Comparison of ENCODE assay signal across 8 mouse cellular contexts in genomic region chr8:121907587-121908248, GRCm38 (mm10). TPM values are rescaled to one million over a fixed set of nuclear protein-coding genes. Genes with fewer than 3 reads are reported as not detected.
DNase-seq lines count a peak whose midpoint lies in the region; ATAC-seq and TF ChIP-seq lines count a peak whose summit lies in the region.

Gene Slc7a5, minus strand, starts transcription at chr8:121907694.

- H3K27me3 ChIP-seq in embryonic facial prominence, embryonic 14.5 days (replicated peaks; ENCODE audit: control insufficient read depth, insufficient read depth, low read length): no peaks in the 10 kb centered on the region; the same call in 1 of the 2 replicates
- no peaks in the 10 kb centered on the region for H3K27me3 ChIP-seq in limb, embryonic 14.5 days (ENCODE audit: control insufficient read depth, insufficient read depth, low read length)
- H3K27me3 ChIP-seq in midbrain, postnatal 0 days (ENCODE audit: insufficient read depth, low read length): no peaks in the 10 kb centered on the region

- no peak within 1 kb of the TSS for H3K27ac ChIP-seq in embryonic facial prominence, embryonic 14.5 days (replicated peaks; ENCODE audit: low read depth, low read length)
- H3K27ac ChIP-seq in limb, embryonic 14.5 days (replicated peaks; ENCODE audit: low read depth, low read length): 0 out of 2 replicates have a peak within 1 kb of the TSS, but pooled peaks have one; percentile 13
- peak within 1 kb of the TSS; percentile 59 for H3K27ac ChIP-seq in midbrain, postnatal 0 days (ENCODE audit: low read depth, low read length)

- DNase-seq in 3T3-L1 (ENCODE audit: low read depth, low spot score): peak; percentile 94
- DNase-seq in adrenal gland, postnatal 4 days (ENCODE audit: low spot score in 2 of 2): peak; percentile 94 to 95
- peak; percentile 99 for DNase-seq in embryonic facial prominence, embryonic 14.5 days (ENCODE audit: low spot score)
- peak; percentile 93 for DNase-seq in heart, adult 8-10 months (ENCODE audit: low spot score)
- peak; percentile 94 for DNase-seq in kidney, adult 9 months
- peak; percentile 98 for DNase-seq in limb, embryonic 14.5 days (ENCODE audit: low spot score)
- peak; percentile 98 for DNase-seq in midbrain, postnatal 0 days (ENCODE audit: low spot score)
- peak; percentile 98 to 99 for DNase-seq in spleen, postnatal 14 days (ENCODE audit: low spot score in 2 of 2)

- peaks cover 18% of the 10 kb centered on the region for H3K4me1 ChIP-seq in embryonic facial prominence, embryonic 14.5 days (ENCODE audit: control insufficient read depth, insufficient read depth, low read length)
- H3K4me1 ChIP-seq in limb, embryonic 14.5 days (ENCODE audit: control insufficient read depth, insufficient read depth, low read length): peaks cover 18% of the 10 kb centered on the region
- peaks cover 5% of the 10 kb centered on the region; the same call in 1 of the 2 replicates for H3K4me1 ChIP-seq in midbrain, postnatal 0 days (ENCODE audit: insufficient read depth, low read length)

- under 1% methylated on average over 26 of the region's 61 CpGs for WGBS in embryonic facial prominence, embryonic 14.5 days
- under 1% methylated on average over 42 of the region's 61 CpGs for WGBS in limb, embryonic 14.5 days
- WGBS in midbrain, postnatal 0 days: under 1% methylated on average over 57 of the region's 61 CpGs

- H3K4me2 ChIP-seq in embryonic facial prominence, embryonic 14.5 days (ENCODE audit: low read depth, low read length): peak within 1 kb of the TSS; percentile 68
- H3K4me2 ChIP-seq in limb, embryonic 14.5 days (replicated peaks; ENCODE audit: low read depth, low read length, severe bottlenecking): peak within 1 kb of the TSS; percentile 98
- peak within 1 kb of the TSS; percentile 93 for H3K4me2 ChIP-seq in midbrain, postnatal 0 days (ENCODE audit: low read depth, low read length, poor library complexity, severe bottlenecking)

- no peak for TF ChIP-seq CTCF in midbrain, postnatal 0 days (IDR thresholded peaks at IDR 0.05)

- peak within 1 kb of the TSS; percentile 74 for H3K9ac ChIP-seq in embryonic facial prominence, embryonic 14.5 days (ENCODE audit: low read depth, low read length)
- H3K9ac ChIP-seq in limb, embryonic 14.5 days (ENCODE audit: low read depth, low read length, severe bottlenecking): peak within 1 kb of the TSS; percentile 62
- peak within 1 kb of the TSS; percentile 80 for H3K9ac ChIP-seq in midbrain, postnatal 0 days (replicated peaks; ENCODE audit: low read length, poor library complexity, severe bottlenecking)

- no peaks in the 10 kb centered on the region for H3K36me3 ChIP-seq in embryonic facial prominence, embryonic 14.5 days (ENCODE audit: control insufficient read depth, insufficient read depth, low read length)
- H3K36me3 ChIP-seq in limb, embryonic 14.5 days (ENCODE audit: control insufficient read depth, insufficient read depth, low read length): no peaks in the 10 kb centered on the region
- H3K36me3 ChIP-seq in midbrain, postnatal 0 days (ENCODE audit: insufficient read depth, low read length): no peaks in the 10 kb centered on the region

- peak; percentile 95 for ATAC-seq in embryonic facial prominence, embryonic 14.5 days (ENCODE audit: low read depth)
- ATAC-seq in limb, embryonic 14.5 days (ENCODE audit: low FRiP score, low read depth): peak; percentile 94
- ATAC-seq in midbrain, postnatal 0 days (ENCODE audit: low FRiP score): peak; percentile 91

- H3K4me3 ChIP-seq in embryonic facial prominence, embryonic 14.5 days (ENCODE audit: low read depth, low read length): peak within 1 kb of the TSS; percentile 79
- H3K4me3 ChIP-seq in limb, embryonic 14.5 days (replicated peaks; ENCODE audit: low read length): peak within 1 kb of the TSS; percentile 77
- peak within 1 kb of the TSS; percentile 85 for H3K4me3 ChIP-seq in midbrain, postnatal 0 days (ENCODE audit: low read depth, low read length)

- H3K9me3 ChIP-seq in embryonic facial prominence, embryonic 14.5 days (ENCODE audit: control insufficient read depth, low read length): no peaks in the 10 kb centered on the region
- no peaks in the 10 kb centered on the region for H3K9me3 ChIP-seq in limb, embryonic 14.5 days (ENCODE audit: control insufficient read depth, low read length)
- H3K9me3 ChIP-seq in midbrain, postnatal 0 days (ENCODE audit: low read length): no peaks in the 10 kb centered on the region

- TF ChIP-seq POLR2A in limb, embryonic 14.5 days (IDR thresholded peaks at IDR 0.05; ENCODE audit: borderline replicate concordance, extremely low read depth, insufficient read depth, insufficient read length): 0 out of 2 replicates have a peak, but pooled peaks have one; percentile 67

RNA-seq across cellular contexts. Expression of gene Slc7a5, which starts in this region (rescaled TPM):
- 10 to 100 TPM; 56.2 to 59.0 TPM for total RNA-seq in adrenal gland, postnatal 4 days (2021)
- 28.8 and 29.6 TPM in 2 replicates for polyA plus RNA-seq in embryonic facial prominence, embryonic 14.5 days (2014; fragmentation: Nextera tagmentation; extraction: Ambion mirVana)
- total RNA-seq in heart, adult 8-10 months (2022): 1 to 10 TPM; 3.8 to 4.8 (median 4.2) TPM
- 34.6 and 43.9 TPM in 2 replicates for polyA plus RNA-seq in limb, embryonic 14.5 days (2012; rRNA removed)
- 27.1 and 27.8 TPM in 2 replicates for polyA plus RNA-seq in limb, embryonic 14.5 days (2014; fragmentation: Nextera tagmentation; extraction: Ambion mirVana)
- 111 and 115 TPM in 2 replicates for total RNA-seq in midbrain, postnatal 0 days (2014; rRNA removed)
- 64.5 and 65.2 TPM in 2 replicates for polyA plus RNA-seq in midbrain, postnatal 0 days (2015; fragmentation: Nextera tagmentation; extraction: Ambion mirVana)

Comparison
In these comparisons a context has a peak if more than half of its experiments do, and no peak if none do; other contexts are left out.
1. RNA of gene Slc7a5 (total RNA-seq): 111 to 115 TPM in midbrain, postnatal 0 days and 56.2 to 59.0 TPM in adrenal gland, postnatal 4 days; 3.8 to 4.8 TPM in heart, adult 8-10 months; every median in the first group is over 4 times any median in the second.
2. Peak in every context shown above with its lines, with median percentiles within 50 percentile points of each other: DNase-seq, ATAC-seq, H3K4me2 ChIP-seq, H3K4me3 ChIP-seq and H3K9ac ChIP-seq.